Mouse (Mus musculus) CH12.LX (cell line): ENCODE data around the gene Prss38. TPM values are rescaled to one million over a fixed set of nuclear protein-coding genes. Genes with fewer than 3 reads are reported as not detected.

Experiments
- DNase-seq: peaks from one replicate; pipeline ENCODE4 v3.0.0-alpha.2; 2013; ENCODE audit errors: extremely low read depth
- H3K27ac ChIP-seq: 2 replicates; pipeline ENCODE4 v1.5.1; 2012; ENCODE audit warnings: low read depth, mild to moderate bottlenecking, control low read depth, moderate library complexity; ENCODE audit not compliant: insufficient read depth
- H3K27me3 ChIP-seq: replicated peaks from 2 replicates; pipeline ENCODE3; 2012; ENCODE audit warnings: inconsistent platforms
- H3K36me3 ChIP-seq, 2 experiments: replicated peaks in 1 of 2; 2 replicates each; pipeline versions ENCODE3 to v1.6.1; 2012; ENCODE audit warnings: inconsistent platforms in 1 of 2, low read length in 1 of 2, mild to moderate bottlenecking in 1 of 2, mixed read lengths in 1 of 2, moderate library complexity in 1 of 2; ENCODE audit not compliant: control insufficient read depth in 1 of 2, insufficient read depth in 1 of 2
- H3K4me1 ChIP-seq, 2 experiments: 2 replicates each; pipeline ENCODE4 v1.6.1; 2012; ENCODE audit warnings: inconsistent platforms in 1 of 2, moderate library complexity in 1 of 2; ENCODE audit not compliant: insufficient read depth in 2 of 2, control insufficient read depth in 1 of 2
- H3K4me2 ChIP-seq: 2 replicates; pipeline ENCODE4 v1.6.1; 2012; ENCODE audit warnings: low read depth, mild to moderate bottlenecking, control low read depth; ENCODE audit not compliant: poor library complexity, insufficient read depth, severe bottlenecking
- H3K4me3 ChIP-seq, 3 experiments: fragments of 150-350 bp in 1 of 3; sonication (generic) in 1 of 3; replicated peaks in 1 of 3; 2 replicates each; pipeline versions ENCODE3 to v1.5.1; 2011 to 2012; ENCODE audit warnings: low read depth in 2 of 3, low read length in 2 of 3, mild to moderate bottlenecking in 2 of 3, moderate library complexity in 2 of 3, control low read depth in 1 of 3, improper control_type of control experiment in 1 of 3, inconsistent platforms in 1 of 3, mixed read lengths in 1 of 3; ENCODE audit not compliant: poor library complexity in 1 of 3
- H3K79me2 ChIP-seq: replicated peaks from 2 replicates; pipeline ENCODE4 v1.6.1; 2012; ENCODE audit warnings: mild to moderate bottlenecking, moderate library complexity; ENCODE audit not compliant: control insufficient read depth, poor library complexity, insufficient read depth, severe bottlenecking; ENCODE audit errors: extremely low read depth
- H3K9ac ChIP-seq: 2 replicates; pipeline ENCODE4 v1.6.1; 2012; ENCODE audit warnings: low read depth, mild to moderate bottlenecking, control low read depth, moderate library complexity; ENCODE audit not compliant: insufficient read depth
- H3K9me3 ChIP-seq: replicated peaks from 2 replicates; pipeline ENCODE3; 2012; ENCODE audit warnings: low read length, inconsistent platforms, mixed read lengths
- BHLHE40 ChIP-seq: IDR thresholded peaks from 2 replicates; pipeline ENCODE4 v1.6.1; 2011; ENCODE audit warnings: mild to moderate bottlenecking, low read depth, low read length, improper control_type of control experiment
- CHD1 ChIP-seq: IDR thresholded peaks from 2 replicates; pipeline ENCODE4 v1.6.1; 2012; ENCODE audit warnings: low read depth, low read length, improper control_type of control experiment, inconsistent platforms
- CHD2 ChIP-seq: IDR thresholded peaks from 2 replicates; pipeline ENCODE4 v1.6.1; 2011; ENCODE audit warnings: low read length, improper control_type of control experiment
- ELF1 ChIP-seq: IDR thresholded peaks from 2 replicates; pipeline ENCODE4 v1.6.1; 2014; ENCODE audit warnings: low read depth, mild to moderate bottlenecking, inconsistent platforms, low read length, improper control_type of control experiment
- EP300 ChIP-seq: IDR thresholded peaks from 2 replicates; pipeline ENCODE4 v1.6.1; 2011; ENCODE audit warnings: low read length, improper control_type of control experiment
- IRF4 ChIP-seq: IDR thresholded peaks from 2 replicates; pipeline ENCODE4 v1.6.1; 2014; ENCODE audit warnings: low read depth, mild to moderate bottlenecking, inconsistent platforms, low read length, improper control_type of control experiment
- JUN ChIP-seq: IDR thresholded peaks from 2 replicates; pipeline ENCODE4 v1.6.1; 2011; ENCODE audit warnings: low read depth, mild to moderate bottlenecking, low read length, improper control_type of control experiment, moderate library complexity; ENCODE audit not compliant: insufficient read depth
- JUND ChIP-seq: conservative IDR thresholded peaks from 2 replicates; pipeline ENCODE4 v1.6.1; 2011; ENCODE audit warnings: low read depth, low read length, improper control_type of control experiment
- KAT2A ChIP-seq: IDR thresholded peaks from 2 replicates; pipeline ENCODE4 v1.6.1; 2012; ENCODE audit warnings: low read length, improper control_type of control experiment, inconsistent platforms; ENCODE audit not compliant: insufficient replicate concordance
- MAFK ChIP-seq: IDR thresholded peaks from 2 replicates; pipeline ENCODE4 v1.6.1; 2011; ENCODE audit warnings: low read length, improper control_type of control experiment; ENCODE audit not compliant: insufficient replicate concordance
- MAZ ChIP-seq: IDR thresholded peaks from 2 replicates; pipeline ENCODE4 v1.6.1; 2012; ENCODE audit warnings: low read depth, mild to moderate bottlenecking, inconsistent platforms, low read length, improper control_type of control experiment, moderate library complexity
- MEF2A ChIP-seq: IDR thresholded peaks from 2 replicates; pipeline ENCODE4 v1.6.1; 2014; ENCODE audit warnings: low read depth, mild to moderate bottlenecking, inconsistent platforms, low read length, improper control_type of control experiment, borderline replicate concordance
- PAX5 ChIP-seq: IDR thresholded peaks from 2 replicates; pipeline ENCODE4 v1.6.1; 2012; ENCODE audit warnings: low read length, inconsistent platforms, mixed read lengths
- SIN3A ChIP-seq: IDR thresholded peaks from 2 replicates; pipeline ENCODE4 v1.6.1; 2012; ENCODE audit warnings: low read length, improper control_type of control experiment, inconsistent platforms
- SMC3 ChIP-seq: IDR thresholded peaks from 2 replicates; pipeline ENCODE4 v1.6.1; 2011; ENCODE audit warnings: low read depth, low read length, improper control_type of control experiment
- TCF12 ChIP-seq: IDR thresholded peaks from 2 replicates; pipeline ENCODE4 v1.6.1; 2014; ENCODE audit warnings: low read depth, mild to moderate bottlenecking, inconsistent platforms, low read length, improper control_type of control experiment
- USF1 ChIP-seq: IDR thresholded peaks from 2 replicates; pipeline ENCODE4 v1.6.1; 2014; ENCODE audit warnings: low read depth, mild to moderate bottlenecking, inconsistent platforms, low read length, improper control_type of control experiment
- USF2 ChIP-seq: conservative IDR thresholded peaks from 2 replicates; pipeline ENCODE4 v1.6.1; 2011; ENCODE audit warnings: low read depth, low read length, improper control_type of control experiment
- ZNF384 ChIP-seq: IDR thresholded peaks from 2 replicates; pipeline ENCODE4 v1.6.1; 2012; ENCODE audit warnings: low read depth, low read length, improper control_type of control experiment, inconsistent platforms
- dilution Hi-C: fragments of 300-500 bp; cut with MboI; formaldehyde crosslinking; loops from 2 replicates; pipeline ENCODE4 v1.14.3; 2020; ENCODE audit warnings: low sequenced_read_pairs; ENCODE audit not compliant: extremely low pct_unique_long_range_greater_than_20kb, extremely low pct_ligation_motif_present
- in situ Hi-C: fragments of 300-500 bp; cut with MboI; formaldehyde crosslinking; loops from 3 replicates; pipeline ENCODE4 v1.14.3; 2019; ENCODE audit warnings: low sequenced_read_pairs, low pct_ligation_motif_present, low pct_unique_long_range_greater_than_20kb, mixed read lengths
- polyA plus RNA-seq: library from polyadenylated mRNA; unstranded; fragments of >175 nt; gene quantifications from 2 replicates; pipeline ENCODE4 v1.2.1, GENCODE M21; 2012; ENCODE audit warnings: low read depth; ENCODE audit not compliant: insufficient read length
- total RNA-seq, 2 experiments: library from RNA; depleted of rRNA; stranded (reverse); fragments of 300-350 nt in 1 of 2; fragments of >200 nt in 1 of 2; gene quantifications; 2 replicates each; pipeline ENCODE4 v1.2.3; 2012 to 2014

The Prss38 gene
- total and polyA plus RNA-seq, 3 experiments: not detected

DNA sequence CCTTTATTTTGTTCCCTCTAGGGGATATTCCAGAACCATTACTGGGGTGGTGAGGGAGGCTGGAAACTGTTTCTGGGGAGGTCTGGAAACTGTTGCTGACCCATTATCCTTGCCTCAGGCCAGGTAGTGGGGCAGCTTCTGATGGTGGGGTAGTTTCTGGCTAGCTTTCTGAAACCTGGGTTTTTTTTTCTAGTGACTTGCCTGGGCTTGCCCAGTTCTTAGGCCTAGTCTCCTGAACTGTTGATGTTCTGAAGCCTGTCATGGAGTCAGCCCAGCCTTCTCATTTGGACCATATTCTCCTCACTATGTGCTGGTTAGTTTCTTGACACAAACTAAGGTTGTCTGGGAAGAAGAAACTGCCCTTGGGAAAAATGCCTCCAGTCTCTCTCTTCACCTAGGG, 4.1 kb upstream of the Prss38 start:
- Histone ChIP-seq H3K4me3 (no peak overlapping the region), H3K27ac (peak overlapping the region; percentile 29; the same call in 1 of the 2 replicates), H3K4me2 (no peak overlapping the region), H3K79me2 (no peaks in the 10 kb centered on the region), H3K36me3 (no peaks in the 10 kb centered on the region), H3K4me1 (peaks cover 10 to 19% of the 10 kb centered on the region in 2 experiments), H3K27me3 (no peaks in the 10 kb centered on the region), H3K9ac (no peak overlapping the region), H3K9me3 (no peaks in the 10 kb centered on the region)
- no peak for DNase-seq
- in situ Hi-C loops (no loop called here), dilution Hi-C loops (no loop called here)
- no peak for TF ChIP-seq MAFK
- no peak for TF ChIP-seq KAT2A
- no peak for TF ChIP-seq MAZ
- TF ChIP-seq JUN: 0 out of 2 replicates have a peak, but pooled peaks have one; percentile 3
- TF ChIP-seq CHD1: peak; percentile 98
- 0 out of 2 replicates have a peak, but pooled peaks have one; percentile 21 for TF ChIP-seq MEF2A
- TF ChIP-seq USF1: no peak
- no peak for TF ChIP-seq JUND
- peak; percentile 64 for TF ChIP-seq IRF4
- no peak for TF ChIP-seq CHD2
- peak; percentile 39; the same call in 1 of the 2 replicates for TF ChIP-seq EP300
- peak; percentile 94 for TF ChIP-seq ZNF384
- peak; percentile 40; the same call in 1 of the 2 replicates for TF ChIP-seq TCF12

- Histone ChIP-seq H3K4me2 (no peak overlapping the region), H3K9me3 (no peaks in the 10 kb centered on the region), H3K4me1 (peaks cover 5 to 13% of the 10 kb centered on the region in 2 experiments), H3K79me2 (no peaks in the 10 kb centered on the region), H3K27ac (no peak overlapping the region), H3K36me3 (no peaks in the 10 kb centered on the region), H3K27me3 (no peaks in the 10 kb centered on the region), H3K4me3 (no peak overlapping the region), H3K9ac (no peak overlapping the region)
- dilution Hi-C loops: no loop called here
- no peak for DNase-seq
- in situ Hi-C loops: no loop called here
- no peak for TF ChIP-seq SMC3
- TF ChIP-seq BHLHE40: no peak
- no peak for TF ChIP-seq SIN3A
- no peak for TF ChIP-seq ELF1
- no peak for TF ChIP-seq PAX5
- TF ChIP-seq ZNF384: no peak
- no peak for TF ChIP-seq USF2
- no peak for TF ChIP-seq CHD1
Measured at GRCm38 (mm10) chr11:59377999-59378398, 2.5 kb upstream of the Prss38 start.
